Mouse (Mus musculus) midbrain, postnatal 0 days (tissue): ENCODE measurements at regions not wholly inside any gene's neighbourhood (a gene's known extent, or its start where the extent isn't known, plus 50 kb on each side); places are given as distances from the start of the nearest gene placed in this dataset.

Experiments
- ATAC-seq: fragments of 200-750 bp; cut with Nextera tagmentation; 2 replicates; pipeline ENCODE4 v1.8.0; 2017; ENCODE audit warnings: moderate number of reproducible peaks, mild to moderate bottlenecking, moderate TSS enrichment, moderate library complexity; ENCODE audit not compliant: low FRiP score
- DNase-seq: peaks from one replicate; pipeline ENCODE4 v3.0.0-alpha.2; 2015; ENCODE audit warnings: low spot score
- H3K27ac ChIP-seq: fragments of 300-500 bp; sonication (generic); 2 replicates; pipeline ENCODE4 v1.5.1; 2014; ENCODE audit warnings: low read depth, mild to moderate bottlenecking, low read length, mixed read lengths
- H3K27me3 ChIP-seq: fragments of 300-500 bp; sonication (generic); 2 replicates; pipeline ENCODE4 v1.6.1; 2014; ENCODE audit warnings: low read length, control low read depth, mixed read lengths; ENCODE audit not compliant: insufficient read depth
- H3K36me3 ChIP-seq: fragments of 300-500 bp; sonication (generic); 2 replicates; pipeline ENCODE4 v1.6.1; 2014; ENCODE audit warnings: low read length, control low read depth, mixed read lengths; ENCODE audit not compliant: insufficient read depth
- H3K4me1 ChIP-seq: fragments of 300-500 bp; sonication (generic); 2 replicates; pipeline ENCODE4 v1.6.1; 2014; ENCODE audit warnings: mild to moderate bottlenecking, control low read depth, antibody characterized with exemption, low read length, mixed read lengths; ENCODE audit not compliant: insufficient read depth
- H3K4me2 ChIP-seq: fragments of 300-500 bp; sonication (generic); 2 replicates; pipeline ENCODE4 v1.6.1; 2014; ENCODE audit warnings: low read depth, mild to moderate bottlenecking, low read length, mixed read lengths; ENCODE audit not compliant: poor library complexity, severe bottlenecking
- H3K4me3 ChIP-seq: fragments of 300-500 bp; sonication (generic); 2 replicates; pipeline ENCODE4 v1.5.1; 2014; ENCODE audit warnings: low read depth, mild to moderate bottlenecking, low read length, moderate library complexity
- H3K9ac ChIP-seq: fragments of 300-500 bp; sonication (generic); replicated peaks from 2 replicates; pipeline ENCODE4 v1.6.1; 2014; ENCODE audit warnings: mild to moderate bottlenecking, low read length, moderate library complexity, mixed read lengths; ENCODE audit not compliant: poor library complexity, severe bottlenecking
- H3K9me3 ChIP-seq: fragments of 300-500 bp; sonication (generic); 2 replicates; pipeline ENCODE4 v1.6.1; 2016; ENCODE audit warnings: low read length, control low read depth
- CTCF ChIP-seq: IDR thresholded peaks from 2 replicates; pipeline ENCODE4 v1.5.1; 2016; ENCODE audit warnings: antibody characterized with exemption, mild to moderate bottlenecking
- WGBS: fragments of 180-500 bp; shearing (Covaris S2); extraction: QIAGEN DNeasy Blood & Tissue Kit; methylation state at CpG from one replicate; pipeline ENCODE4 v1.1.7; 2014; 5-methylcytosine and 5-hydroxymethylcytosine counted together

DNA sequence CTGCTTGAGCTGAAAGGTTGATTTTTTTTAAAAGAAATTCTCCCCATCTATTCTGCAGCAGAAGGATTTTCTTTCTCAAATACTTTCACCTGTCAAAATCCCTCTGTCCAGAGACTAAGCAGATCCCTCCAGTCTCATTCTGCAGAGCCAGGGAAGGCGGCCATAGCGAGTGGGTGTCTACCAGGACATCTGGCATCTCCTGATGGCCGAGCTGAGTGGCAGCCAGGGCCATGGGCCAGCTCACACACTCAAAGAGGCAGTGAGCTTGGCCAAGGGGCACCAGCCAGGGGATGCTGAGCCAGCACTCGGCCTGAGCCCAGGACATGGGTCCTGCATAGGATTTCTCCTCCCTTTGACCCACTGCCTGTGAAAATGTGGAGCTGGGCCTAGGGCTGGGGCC is 84.6 kb upstream of the Gsc start:
- 67% methylated on average over 4 of the region's 4 CpGs for WGBS
- peak; percentile 83 for DNase-seq
- H3K27me3 ChIP-seq = no peaks in the 10 kb centered on the region

DNA sequence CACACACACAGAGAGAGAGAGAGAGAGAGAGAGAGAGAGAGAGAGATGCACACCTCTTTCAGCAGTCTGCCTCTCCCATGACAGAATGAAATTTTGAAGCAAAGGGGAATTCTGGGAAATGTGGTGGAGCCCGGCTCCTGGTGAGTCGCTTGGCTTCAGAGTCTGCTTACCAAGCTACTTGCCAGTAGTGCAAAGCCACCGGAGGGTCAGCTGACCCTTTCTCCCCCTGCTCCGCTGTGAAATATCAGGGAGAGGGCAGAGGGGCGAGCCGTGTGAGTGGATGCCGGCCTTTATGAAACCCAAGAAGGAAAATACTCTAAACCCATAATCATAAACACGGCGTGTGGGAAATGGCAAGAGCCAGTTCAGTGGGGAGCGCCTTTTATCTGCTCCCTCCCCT is 84.2 kb upstream of the Gsc start:
- no peak overlapping the region for H3K9ac ChIP-seq
- no peak for TF ChIP-seq CTCF
- H3K9me3 ChIP-seq = no peaks in the 10 kb centered on the region
- H3K4me3 ChIP-seq = no peak overlapping the region
- no peak for DNase-seq
- ATAC-seq = no peak
- no peak overlapping the region for H3K27ac ChIP-seq
- no peaks in the 10 kb centered on the region for H3K36me3 ChIP-seq
- no peak overlapping the region for H3K4me2 ChIP-seq
- H3K27me3 ChIP-seq = no peaks in the 10 kb centered on the region
- WGBS = 79% methylated on average over 10 of the region's 10 CpGs
- H3K4me1 ChIP-seq = no peaks in the 10 kb centered on the region

More for the DNA sequence above, 84.6 kb upstream of the Gsc start:
- Histone ChIP-seq H3K9me3 (no peaks in the 10 kb centered on the region), H3K27ac (peak overlapping the region; percentile 38; the same call in 1 of the 2 replicates), H3K9ac (no peak overlapping the region), H3K36me3 (no peaks in the 10 kb centered on the region), H3K4me2 (no peak overlapping the region), H3K4me1 (no peaks in the 10 kb centered on the region), H3K4me3 (no peak overlapping the region)
- ATAC-seq = peak; percentile 73; the same call in 1 of the 2 replicates
- no peak for TF ChIP-seq CTCF

DNA sequence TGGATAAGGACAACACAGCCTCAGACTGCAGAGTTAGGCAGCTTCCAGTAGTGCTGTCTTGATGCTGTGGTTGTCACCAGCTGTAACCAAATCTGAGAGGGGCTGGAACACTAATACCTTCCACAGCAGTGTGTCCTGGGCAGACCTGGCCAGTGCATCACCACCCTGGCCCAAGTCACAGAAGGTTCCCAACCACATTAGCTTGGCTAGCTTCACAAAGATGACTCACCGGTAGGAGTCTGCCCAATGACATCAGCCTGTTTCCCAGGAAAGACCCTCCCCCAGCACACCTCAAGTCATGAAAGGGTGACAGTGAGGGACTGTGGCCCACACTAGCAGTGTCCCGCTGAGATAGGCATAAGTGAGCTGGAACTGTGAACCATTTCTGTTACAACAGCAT is 75.5 kb upstream of the Gsc start:
- no peak for ATAC-seq
- Histone ChIP-seq H3K4me2 (no peak overlapping the region), H3K27ac (no peak overlapping the region), H3K27me3 (no peaks in the 10 kb centered on the region), H3K4me1 (no peaks in the 10 kb centered on the region), H3K36me3 (no peaks in the 10 kb centered on the region), H3K9ac (no peak overlapping the region), H3K4me3 (no peak overlapping the region), H3K9me3 (no peaks in the 10 kb centered on the region)
- WGBS = 94% methylated on average over 2 of the region's 2 CpGs
- DNase-seq = no peak
- TF ChIP-seq CTCF = no peak

DNA sequence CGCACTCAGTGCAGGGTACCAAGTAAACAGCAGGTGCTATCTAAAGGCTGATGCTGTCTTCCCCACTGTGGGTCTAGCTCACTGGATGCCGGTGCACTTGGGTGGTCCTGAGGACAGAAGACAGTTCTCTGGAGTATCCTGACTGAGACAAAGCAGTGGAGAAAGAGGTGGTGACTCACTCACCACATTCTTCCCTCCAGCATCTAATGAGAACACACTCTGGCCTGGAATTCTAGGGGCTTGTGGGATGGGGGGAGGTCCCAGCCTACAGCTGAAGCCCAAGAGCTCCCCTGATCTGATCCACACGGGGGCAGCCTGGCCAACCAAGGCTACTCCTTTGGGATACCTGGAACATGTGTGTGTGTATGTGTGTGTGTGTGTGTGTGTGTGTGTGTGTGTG is 74.4 kb upstream of the Gsc start:
- no peaks in the 10 kb centered on the region for H3K9me3 ChIP-seq
- TF ChIP-seq CTCF = no peak
- no peak overlapping the region for H3K4me3 ChIP-seq
- H3K9ac ChIP-seq = no peak overlapping the region
- H3K4me2 ChIP-seq = no peak overlapping the region
- ATAC-seq (no peak), DNase-seq (no peak)
- no peak overlapping the region for H3K27ac ChIP-seq
- H3K36me3 ChIP-seq = no peaks in the 10 kb centered on the region
- H3K4me1 ChIP-seq = no peaks in the 10 kb centered on the region
- 80% methylated on average over 3 of the region's 3 CpGs for WGBS
- H3K27me3 ChIP-seq = no peaks in the 10 kb centered on the region

DNA sequence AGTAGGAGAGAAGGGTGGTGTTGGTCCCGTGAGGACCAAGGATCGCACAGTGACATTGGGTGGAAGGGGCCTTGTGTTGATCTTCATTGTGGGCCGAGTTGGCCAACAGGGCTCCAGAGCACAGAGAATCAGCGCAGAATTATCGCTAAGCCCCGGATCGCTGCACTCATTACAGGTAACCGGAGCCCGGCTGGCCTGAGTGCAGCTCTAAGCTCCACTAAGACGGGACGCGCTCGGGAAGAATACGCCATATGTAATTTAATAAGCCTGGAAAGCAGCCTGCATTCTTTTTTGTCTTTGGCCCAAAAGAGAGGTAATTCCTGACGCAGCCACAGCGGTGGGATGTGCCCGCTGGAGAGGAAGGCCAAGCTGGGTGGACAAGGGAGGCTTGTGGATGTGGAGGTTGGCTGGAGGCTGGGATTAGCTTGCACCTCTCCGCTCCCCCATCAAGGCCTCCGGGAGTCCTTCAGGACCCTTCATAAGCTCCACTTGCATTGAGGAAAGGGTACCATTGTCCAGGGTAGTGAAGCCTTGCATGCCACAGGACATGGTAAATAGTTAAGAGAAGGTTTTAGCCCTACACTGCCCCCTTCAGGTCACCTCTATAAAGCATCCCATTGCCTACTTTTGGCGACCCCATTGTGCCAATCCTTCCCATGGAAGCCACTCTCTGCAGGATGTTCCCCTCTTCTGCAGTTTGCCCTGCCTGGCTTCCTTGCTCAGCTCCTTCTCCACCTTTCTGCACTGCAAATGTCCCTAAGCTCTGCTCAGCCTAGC is 73.1 kb upstream of the Gsc start:
- no peak for ATAC-seq
- TF ChIP-seq CTCF = peak; percentile 21; the same call in 1 of the 2 replicates
- no peak overlapping the region for H3K9ac ChIP-seq
- H3K4me1 ChIP-seq = no peaks in the 10 kb centered on the region
- no peaks in the 10 kb centered on the region for H3K27me3 ChIP-seq
- no peak overlapping the region for H3K4me3 ChIP-seq
- H3K36me3 ChIP-seq = no peaks in the 10 kb centered on the region
- no peak overlapping the region for H3K4me2 ChIP-seq
- no peaks in the 10 kb centered on the region for H3K9me3 ChIP-seq
- no peak for DNase-seq
- WGBS = 85% methylated on average over 20 of the region's 20 CpGs
- H3K27ac ChIP-seq = no peak overlapping the region

DNA sequence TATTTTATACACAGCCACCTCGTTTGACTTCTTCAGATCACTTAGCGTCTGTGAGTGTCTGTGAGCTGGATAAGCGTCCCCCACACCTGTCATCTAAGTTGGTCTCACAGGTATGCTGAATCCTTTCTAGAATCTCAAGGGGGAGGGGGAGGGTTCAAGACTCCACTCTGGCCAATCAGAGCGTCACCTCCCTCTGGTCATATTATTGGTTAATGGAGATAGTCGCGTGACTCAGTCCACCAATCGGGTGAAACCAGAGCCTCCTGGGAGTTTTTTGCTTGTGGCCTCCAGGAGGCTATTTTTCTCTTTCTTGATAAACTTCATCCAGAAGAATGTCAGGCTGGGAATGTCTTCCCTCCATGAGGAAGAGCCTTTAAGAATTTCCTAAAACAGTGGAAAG is 66.8 kb upstream of the Gsc start:
- ATAC-seq (no peak), DNase-seq (no peak)
- WGBS = 92% methylated on average over 7 of the region's 7 CpGs
- Histone ChIP-seq H3K27me3 (no peaks in the 10 kb centered on the region), H3K9me3 (no peaks in the 10 kb centered on the region), H3K36me3 (no peaks in the 10 kb centered on the region), H3K4me3 (no peak overlapping the region), H3K9ac (no peak overlapping the region), H3K4me2 (no peak overlapping the region), H3K4me1 (no peaks in the 10 kb centered on the region), H3K27ac (no peak overlapping the region)
- TF ChIP-seq CTCF = no peak
